Mouse (Mus musculus): ENCODE results near the gene Apob. TPM values are rescaled to one million over a fixed set of nuclear protein-coding genes. Genes with fewer than 3 reads are reported as not detected.

Apob gene
- polyA plus RNA-seq, 1 experiment from 2014 or later: 0.03 TPM

DNA sequence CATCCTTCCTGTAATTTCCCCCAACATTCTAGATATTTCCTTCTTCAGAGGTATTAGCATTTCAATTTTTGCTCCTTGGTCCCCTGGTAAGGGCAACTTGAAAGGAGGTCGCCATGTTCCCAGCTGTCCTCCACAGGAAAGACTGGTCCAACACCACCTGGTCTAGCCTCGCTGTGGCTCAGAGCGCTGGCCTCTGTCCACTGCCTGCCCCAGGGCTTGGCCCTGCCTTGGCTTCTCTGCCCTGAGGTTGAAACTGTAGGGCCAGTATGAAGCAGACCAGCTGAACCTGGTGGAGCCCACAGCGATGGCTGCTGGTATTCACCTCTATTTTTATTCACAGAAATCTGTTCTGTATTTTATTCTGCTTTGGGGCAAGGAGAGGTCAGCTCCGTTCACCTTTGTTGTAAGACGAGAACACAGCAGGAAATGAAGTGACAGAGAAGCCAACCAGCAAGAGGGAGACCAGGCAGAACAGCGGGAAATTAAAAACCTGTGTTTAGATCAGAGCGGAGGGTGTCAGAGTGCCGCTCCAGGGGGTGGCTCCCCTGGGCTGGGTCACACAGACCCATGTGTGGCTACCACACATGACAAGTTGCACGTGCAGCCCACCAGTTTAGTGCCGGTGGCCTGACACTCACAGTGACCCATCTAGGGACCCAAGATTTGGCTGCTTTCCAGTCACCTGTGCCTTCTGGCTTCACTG, 86.1 kb downstream of the Apob start:
- Histone ChIP-seq H3K4me3 (replicated peaks; ENCODE audit: low read length) (no peak overlapping the region), H3K27me3 (replicated peaks; ENCODE audit: control insufficient read depth, insufficient read depth, low read length) (no peaks in the 10 kb centered on the region), H3K4me2 (ENCODE audit: low read length) (no peak overlapping the region), H3K27ac (ENCODE audit: low read length) (no peak overlapping the region), H3K36me3 (ENCODE audit: control insufficient read depth, insufficient read depth) (no peaks in the 10 kb centered on the region), H3K4me1 (replicated peaks; ENCODE audit: control insufficient read depth, insufficient read depth, low read length) (no peaks in the 10 kb centered on the region), H3K9me3 (ENCODE audit: control insufficient read depth, low read length) (no peaks in the 10 kb centered on the region), H3K9ac (replicated peaks; ENCODE audit: low read depth, low read length) (no peak overlapping the region)
- WGBS: 76% methylated on average over 11 of the region's 11 CpGs
- ATAC-seq: no peak

Other genes with a start within 250 kb of the Apob start
- 89.2 and 96.9 TPM in 2 replicates for gene Ldah, start 230.5 kb downstream of the Apob start, polyA plus RNA-seq (2015; fragmentation: Nextera tagmentation; extraction: Ambion mirVana)